8 mouse cellular contexts compared by ENCODE assay signal in the genomic region with DNA sequence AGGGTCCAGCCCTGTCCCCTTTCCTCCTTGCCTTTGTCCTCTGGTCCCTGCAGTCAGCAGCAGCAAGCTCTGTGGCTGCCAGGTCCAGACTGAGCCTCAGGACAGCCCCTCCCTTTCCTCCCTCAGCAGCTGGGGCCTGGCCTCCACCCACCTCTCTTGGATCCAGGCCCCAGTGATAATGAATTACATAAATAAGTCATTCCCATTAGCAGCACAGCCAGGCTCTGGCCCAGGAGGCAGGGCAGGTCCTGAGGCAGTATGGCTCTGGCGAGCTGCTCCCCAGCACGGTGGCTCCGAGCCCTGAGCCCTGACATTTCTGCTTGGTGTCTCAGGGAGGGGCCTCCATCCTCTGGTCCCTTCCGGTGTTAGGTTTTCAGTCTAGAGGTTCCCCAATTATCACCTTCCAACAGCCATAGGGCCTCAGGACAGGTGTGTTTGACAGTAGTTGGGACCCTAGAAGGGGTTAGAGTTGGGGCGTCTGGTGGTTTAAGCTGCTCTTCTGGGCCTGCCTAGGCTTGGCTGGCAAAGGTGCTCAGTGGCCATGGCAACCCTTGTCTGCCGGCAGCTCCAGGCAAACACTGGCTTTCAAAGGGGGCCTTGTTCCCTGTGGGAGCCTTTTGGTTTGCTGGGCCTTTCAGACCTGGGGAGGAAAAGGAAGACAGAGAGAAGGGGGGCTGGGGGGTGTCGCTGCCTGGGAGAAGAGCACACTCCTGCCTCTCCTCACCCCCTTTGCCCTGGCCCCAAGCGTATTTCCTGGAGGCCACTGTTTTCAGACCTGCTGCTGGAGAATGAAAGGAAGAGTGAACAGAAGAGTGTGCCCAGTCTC. TPM values are rescaled to one million over a fixed set of nuclear protein-coding genes. Genes with fewer than 3 reads are reported as not detected.
DNase-seq lines count a peak whose midpoint lies in the region; ATAC-seq lines count a peak whose summit lies in the region.

No protein-coding gene starts in this region.

- H3K4me2 ChIP-seq in hindbrain, embryonic 13.5 days, result peak overlapping the region; percentile 4

- peak overlapping the region; percentile 58 for H3K9ac ChIP-seq in hindbrain, embryonic 13.5 days

- no peak overlapping the region for H3K4me3 ChIP-seq in hindbrain, embryonic 13.5 days

- peak; percentile 76 for DNase-seq in NIH3T3 (ENCODE audit: low read depth)
- peak; percentile 77 to 82 for DNase-seq in cerebellum, postnatal 14 days
- peak; percentile 50 to 53 for DNase-seq in frontal cortex, postnatal 36 days (ENCODE audit: low spot score in 2 of 2)
- peak; percentile 50 for DNase-seq in left cerebral cortex, adult 11 months (ENCODE audit: low spot score)
- peak; percentile 77 to 91 for DNase-seq in lung, postnatal 4 days
- DNase-seq in right cerebral cortex, postnatal 36 days (ENCODE audit: low spot score in 2 of 2), result peak; percentile 41 to 42

- 4% methylated on average over 8 of the region's 8 CpGs for WGBS in hindbrain, embryonic 13.5 days

- no peaks in the 10 kb centered on the region for H3K27me3 ChIP-seq in hindbrain, embryonic 13.5 days

- H3K27ac ChIP-seq in hindbrain, embryonic 13.5 days, result peak overlapping the region; percentile 94

- H3K4me1 ChIP-seq in hindbrain, embryonic 13.5 days (replicated peaks), result peaks cover 89% of the 10 kb centered on the region

- H3K36me3 ChIP-seq in hindbrain, embryonic 13.5 days, result no peaks in the 10 kb centered on the region

- no peaks in the 10 kb centered on the region for H3K9me3 ChIP-seq in hindbrain, embryonic 13.5 days

- peak; percentile 85 for ATAC-seq in hindbrain, embryonic 13.5 days (ENCODE audit: low FRiP score)
- no peak for ATAC-seq in monocyte, adult 5-6 weeks (replicated peaks; ENCODE audit: insufficient number of reproducible peaks, low FRiP score, low TSS enrichment, poor library complexity, severe bottlenecking)

RNA-seq across cellular contexts. Expression of a gene that starts 21.2 kb away (rescaled TPM):
- polyA plus RNA-seq in hindbrain, embryonic 13.5 days (2015; fragmentation: Nextera tagmentation; extraction: Ambion mirVana), result 46.4 and 49.5 TPM in 2 replicates
- total RNA-seq in monocyte, adult 5-6 weeks (2017), result 5.8 to 24.0 TPM (median 11.9 TPM) in 3 replicates

RNA-seq across cellular contexts. Expression of a gene that starts 51.0 kb away (rescaled TPM):
- polyA plus RNA-seq in hindbrain, embryonic 13.5 days (2015; fragmentation: Nextera tagmentation; extraction: Ambion mirVana), result 53.9 TPM in 2 replicates
- 45.9 to 57.0 TPM (median 46.6 TPM) in 3 replicates for total RNA-seq in monocyte, adult 5-6 weeks (2017)
